Mouse (Mus musculus) hindbrain, embryonic 14.5 days (tissue): ENCODE data around the gene Gzmg. TPM values are rescaled to one million over a fixed set of nuclear protein-coding genes. Genes with fewer than 3 reads are reported as not detected.
"Not testable (repeated sequence)": the region's sequence is repeated elsewhere in the genome, so short reads cannot be mapped to it uniquely, and the experiment has no call there.

Experiments
- ATAC-seq: fragments of 200-750 bp; cut with Nextera tagmentation; 2 replicates; pipeline ENCODE4 v1.8.0; 2017; ENCODE audit warnings: moderate number of reproducible peaks, mild to moderate bottlenecking, moderate TSS enrichment, moderate library complexity; ENCODE audit not compliant: low FRiP score
- DNase-seq: peaks from one replicate; pipeline ENCODE4 v3.0.0-alpha.2; 2015; ENCODE audit warnings: low spot score
- H3K27ac ChIP-seq: fragments of 300-500 bp; sonication (generic); 2 replicates; pipeline ENCODE4 v1.5.1; 2014; ENCODE audit warnings: mild to moderate bottlenecking, moderate library complexity
- H3K27me3 ChIP-seq: fragments of 300-500 bp; sonication (generic); 2 replicates; pipeline ENCODE4 v1.6.1; 2014; ENCODE audit warnings: mild to moderate bottlenecking, low read length, mixed read lengths; ENCODE audit not compliant: control insufficient read depth, insufficient read depth
- H3K36me3 ChIP-seq: fragments of 300-500 bp; sonication (generic); replicated peaks from 2 replicates; pipeline ENCODE4 v1.6.1; 2014; ENCODE audit not compliant: control insufficient read depth, insufficient read depth
- H3K4me1 ChIP-seq: fragments of 300-500 bp; sonication (generic); replicated peaks from 2 replicates; pipeline ENCODE4 v1.6.1; 2014; ENCODE audit warnings: antibody characterized with exemption, low read length, mixed read lengths; ENCODE audit not compliant: control insufficient read depth, insufficient read depth
- H3K4me2 ChIP-seq: fragments of 300-500 bp; sonication (generic); replicated peaks from 2 replicates; pipeline ENCODE4 v1.6.1; 2014; ENCODE audit warnings: mild to moderate bottlenecking, moderate library complexity
- H3K4me3 ChIP-seq: fragments of 300-500 bp; sonication (generic); replicated peaks from 2 replicates; pipeline ENCODE4 v1.5.1; 2014; ENCODE audit warnings: mild to moderate bottlenecking, low read length
- H3K9ac ChIP-seq: fragments of 300-500 bp; sonication (generic); 2 replicates; pipeline ENCODE4 v1.6.1; 2014
- H3K9me3 ChIP-seq: fragments of 300-500 bp; sonication (generic); 2 replicates; pipeline ENCODE4 v1.6.1; 2016; ENCODE audit warnings: low read length; ENCODE audit not compliant: control insufficient read depth
- WGBS: fragments of 180-500 bp; shearing (Covaris S2); extraction: QIAGEN DNeasy Blood & Tissue Kit; methylation state at CpG from one replicate; pipeline ENCODE4 v1.1.7; 2014; 5-methylcytosine and 5-hydroxymethylcytosine counted together
- polyA plus RNA-seq: library from polyadenylated mRNA; unstranded; fragments of >200 nt; fragmentation: Nextera tagmentation; extraction: Ambion mirVana; gene quantifications from 2 replicates; pipeline ENCODE4 v1.2.1, GENCODE M21; 2014

Gene Gzmg
- polyA plus RNA-seq, 1 experiment from 2014 or later: not detected

DNA sequence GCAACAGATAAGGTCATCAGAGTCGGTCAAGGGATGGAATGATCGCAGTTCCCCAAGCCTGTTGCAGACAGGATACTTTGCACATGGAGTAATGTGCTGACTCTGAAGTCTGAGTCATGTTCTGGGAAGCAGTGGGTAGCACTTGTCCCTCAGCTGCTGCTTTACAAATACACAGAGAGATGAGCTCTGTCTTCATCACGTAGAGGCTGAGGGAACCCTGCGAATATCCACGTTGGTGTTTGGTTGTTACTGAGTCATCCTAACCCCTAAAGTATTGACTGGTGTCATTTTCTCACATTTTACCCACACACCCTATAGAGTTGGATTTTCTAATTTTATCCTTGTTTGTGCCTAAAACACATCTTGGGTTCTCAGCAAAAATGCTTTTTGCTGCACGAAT lies 8.6 kb upstream of the Gzmg start:
- no peak overlapping the region for H3K4me2 ChIP-seq
- H3K27me3 ChIP-seq: no peaks in the 10 kb centered on the region
- H3K27ac ChIP-seq: no peak overlapping the region
- H3K4me1 ChIP-seq: no peaks in the 10 kb centered on the region
- H3K9ac ChIP-seq: no peak overlapping the region
- no peaks in the 10 kb centered on the region for H3K9me3 ChIP-seq
- ATAC-seq (no peak), DNase-seq (no peak)
- 89% methylated on average over 6 of the region's 6 CpGs for WGBS
- no peak overlapping the region for H3K4me3 ChIP-seq
- H3K36me3 ChIP-seq: no peaks in the 10 kb centered on the region

GRCm38 (mm10) chr14:56162109-56162508 lies 2.7 kb upstream of the Gzmg start:
- H3K27me3 ChIP-seq: no peaks in the 10 kb centered on the region
- no peak overlapping the region for H3K4me2 ChIP-seq
- ATAC-seq (no peak), DNase-seq (no peak)
- H3K27ac ChIP-seq: no peak overlapping the region
- no peaks in the 10 kb centered on the region for H3K9me3 ChIP-seq
- H3K4me1 ChIP-seq: no peaks in the 10 kb centered on the region
- H3K4me3 ChIP-seq: no peak overlapping the region
- 95% methylated on average over 2 of the region's 2 CpGs for WGBS
- H3K36me3 ChIP-seq: no peaks in the 10 kb centered on the region
- no peak overlapping the region for H3K9ac ChIP-seq

DNA sequence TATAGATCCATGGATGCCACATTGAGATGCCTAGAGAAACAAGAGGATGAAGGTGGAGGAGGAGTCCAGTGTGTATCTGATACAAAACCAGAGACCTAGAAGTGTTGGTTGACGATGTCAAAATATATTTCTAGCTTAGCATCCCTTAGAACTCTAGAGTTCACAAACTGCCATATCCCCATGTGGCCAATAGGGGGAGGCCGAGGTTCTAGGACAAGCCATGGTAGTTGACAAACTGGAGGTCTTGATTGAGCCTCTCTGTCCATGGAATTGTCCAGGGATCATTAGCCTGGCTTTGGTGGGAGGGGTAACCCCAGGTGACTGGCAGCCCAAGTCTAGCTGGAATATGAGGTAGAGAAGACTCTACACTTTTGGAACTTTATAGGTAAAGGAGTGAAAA lies 4.0 kb downstream of the Gzmg start:
- Histone ChIP-seq H3K9ac (no peak overlapping the region), H3K9me3 (no peaks in the 10 kb centered on the region), H3K36me3 (no peaks in the 10 kb centered on the region), H3K27me3 (no peaks in the 10 kb centered on the region), H3K27ac (no peak overlapping the region), H3K4me3 (no peak overlapping the region), H3K4me2 (no peak overlapping the region), H3K4me1 (no peaks in the 10 kb centered on the region)
- DNase-seq: no peak
- WGBS: 67% methylated on average over 2 of the region's 2 CpGs
- no peak for ATAC-seq

DNA sequence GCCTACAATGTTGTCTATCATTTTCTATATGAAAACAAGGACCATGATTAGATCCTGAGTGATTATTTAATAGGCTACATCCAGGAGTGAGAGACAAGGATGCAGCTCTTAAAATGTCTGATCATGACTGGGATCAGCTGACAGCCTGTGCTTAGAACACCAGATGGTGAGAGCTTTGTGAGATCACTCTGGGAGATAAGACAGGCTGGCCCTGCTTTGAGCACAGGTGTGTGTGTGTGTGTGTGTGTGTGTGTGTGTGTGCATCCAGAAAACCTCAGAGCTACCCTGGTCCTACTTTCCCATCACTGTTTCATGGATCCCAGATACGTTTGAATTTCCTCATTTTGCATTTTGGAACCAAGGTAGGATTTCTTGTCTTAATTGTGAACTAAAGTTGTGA lies 25.7 kb downstream of the Gzmg start:
- H3K9me3 ChIP-seq, H3K9ac ChIP-seq, ATAC-seq, DNase-seq, H3K4me2 ChIP-seq, H3K27ac ChIP-seq, H3K4me1 ChIP-seq, H3K4me3 ChIP-seq, H3K27me3 ChIP-seq, H3K36me3 ChIP-seq: not testable (repeated sequence)
- 78% methylated on average over 1 of the region's 1 CpGs for WGBS

DNA sequence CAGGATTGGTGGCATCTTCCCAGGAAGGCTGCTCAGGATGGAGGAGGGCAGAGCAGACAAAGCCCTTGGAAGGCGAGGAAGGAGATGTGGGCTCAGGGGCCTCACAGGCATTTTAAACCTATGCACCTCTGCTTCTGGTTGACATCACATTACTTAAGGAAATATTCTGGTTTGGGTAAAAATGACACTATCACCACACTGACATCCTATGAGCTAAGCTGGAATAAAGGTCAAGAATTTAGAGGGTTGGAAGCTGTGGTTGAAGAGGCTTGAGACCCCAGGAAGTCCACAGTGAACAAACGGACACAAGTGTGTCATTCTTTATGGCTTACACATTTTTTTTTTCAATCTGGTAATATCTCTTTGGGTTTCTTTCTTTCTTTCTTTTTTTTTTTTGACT lies 26.9 kb downstream of the Gzmg start, which contains the start of gene Gzmd:
Gzmd (minus strand) TSS at position 101 of the 400 bp plus-strand sequence.
- WGBS: 80% methylated on average over 2 of the region's 2 CpGs

DNA sequence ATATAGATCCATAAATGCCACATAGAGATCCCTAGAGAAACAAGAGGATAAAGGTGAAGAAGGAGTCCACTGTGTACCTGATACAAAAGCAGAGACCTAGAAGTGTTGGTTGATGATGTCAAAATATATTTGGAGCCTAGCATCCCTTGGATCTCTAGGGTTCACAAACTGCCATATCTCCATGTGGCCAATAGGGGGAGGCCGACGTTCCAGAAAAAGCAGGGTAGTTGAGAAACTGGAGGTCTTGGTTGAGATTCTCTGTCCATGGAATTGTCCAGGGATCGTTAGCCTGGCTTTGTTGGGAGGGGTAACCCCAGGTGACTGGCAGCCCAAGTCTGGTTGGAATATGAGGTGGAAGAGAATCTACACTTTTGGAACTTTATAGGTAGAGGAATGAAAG lies 31.0 kb downstream of the Gzmg start:
- H3K4me2 ChIP-seq: no peak overlapping the region
- WGBS: 62% methylated on average over 3 of the region's 3 CpGs
- no peaks in the 10 kb centered on the region for H3K27me3 ChIP-seq
- DNase-seq: no peak
- H3K4me1 ChIP-seq: no peaks in the 10 kb centered on the region
- no peak overlapping the region for H3K9ac ChIP-seq
- H3K4me3 ChIP-seq: no peak overlapping the region
- H3K36me3 ChIP-seq: no peaks in the 10 kb centered on the region
- no peaks in the 10 kb centered on the region for H3K9me3 ChIP-seq
- H3K27ac ChIP-seq: no peak overlapping the region
- no peak for ATAC-seq

More for the DNA sequence above, 26.9 kb downstream of the Gzmg start, which contains the start of gene Gzmd:
- not testable (repeated sequence) for H3K9ac ChIP-seq, H3K36me3 ChIP-seq, H3K9me3 ChIP-seq, H3K27ac ChIP-seq, ATAC-seq, H3K4me3 ChIP-seq, H3K4me2 ChIP-seq, H3K27me3 ChIP-seq, DNase-seq, H3K4me1 ChIP-seq

- H3K36me3 ChIP-seq: no peaks in the 10 kb centered on the region
- no peak overlapping the region for H3K4me3 ChIP-seq
- H3K9me3 ChIP-seq: no peaks in the 10 kb centered on the region
- H3K4me2 ChIP-seq: no peak overlapping the region
- H3K27me3 ChIP-seq: no peaks in the 10 kb centered on the region
- H3K9ac ChIP-seq: no peak overlapping the region
- WGBS: 86% methylated on average over 3 of the region's 3 CpGs
- no peaks in the 10 kb centered on the region for H3K4me1 ChIP-seq
- DNase-seq: no peak
- H3K27ac ChIP-seq: no peak overlapping the region
- ATAC-seq: no peak
These were observed 35.9 kb downstream of the Gzmg start for GRCm38 (mm10) chr14:56123516-56123915.

DNA sequence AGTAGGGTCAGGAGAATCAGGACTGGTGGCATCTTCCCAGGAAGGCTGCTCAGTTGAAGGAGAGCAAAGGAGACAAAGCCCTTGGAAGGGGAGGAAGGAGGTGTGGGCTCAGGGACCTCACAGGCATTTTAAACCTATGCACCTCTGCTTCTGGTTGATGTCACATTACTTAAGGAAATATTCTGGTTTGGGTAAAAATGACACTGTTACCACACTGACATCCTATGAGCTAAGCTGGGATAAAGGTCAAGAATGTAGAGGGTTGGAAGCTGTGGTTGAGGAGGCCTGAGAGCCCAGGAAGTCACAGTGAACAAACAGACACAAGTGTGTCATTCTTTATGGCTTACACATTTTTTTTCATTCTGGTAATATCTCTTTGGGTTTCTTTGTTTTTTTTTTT lies 38.9 kb downstream of the Gzmg start, which contains the start of gene Gzme:
Gzme (minus strand) TSS at position 101 of the 400 bp plus-strand sequence.
- no peaks in the 10 kb centered on the region for H3K36me3 ChIP-seq
- no peak within 1 kb of the TSS for H3K4me2 ChIP-seq
- no peak within 1 kb of the TSS for H3K9ac ChIP-seq
- H3K27me3 ChIP-seq: no peaks in the 10 kb centered on the region
- no peaks in the 10 kb centered on the region for H3K4me1 ChIP-seq
- ATAC-seq (no peak), DNase-seq (no peak)
- H3K27ac ChIP-seq: no peak within 1 kb of the TSS
- no peak within 1 kb of the TSS for H3K4me3 ChIP-seq
- H3K9me3 ChIP-seq: no peaks in the 10 kb centered on the region

DNA sequence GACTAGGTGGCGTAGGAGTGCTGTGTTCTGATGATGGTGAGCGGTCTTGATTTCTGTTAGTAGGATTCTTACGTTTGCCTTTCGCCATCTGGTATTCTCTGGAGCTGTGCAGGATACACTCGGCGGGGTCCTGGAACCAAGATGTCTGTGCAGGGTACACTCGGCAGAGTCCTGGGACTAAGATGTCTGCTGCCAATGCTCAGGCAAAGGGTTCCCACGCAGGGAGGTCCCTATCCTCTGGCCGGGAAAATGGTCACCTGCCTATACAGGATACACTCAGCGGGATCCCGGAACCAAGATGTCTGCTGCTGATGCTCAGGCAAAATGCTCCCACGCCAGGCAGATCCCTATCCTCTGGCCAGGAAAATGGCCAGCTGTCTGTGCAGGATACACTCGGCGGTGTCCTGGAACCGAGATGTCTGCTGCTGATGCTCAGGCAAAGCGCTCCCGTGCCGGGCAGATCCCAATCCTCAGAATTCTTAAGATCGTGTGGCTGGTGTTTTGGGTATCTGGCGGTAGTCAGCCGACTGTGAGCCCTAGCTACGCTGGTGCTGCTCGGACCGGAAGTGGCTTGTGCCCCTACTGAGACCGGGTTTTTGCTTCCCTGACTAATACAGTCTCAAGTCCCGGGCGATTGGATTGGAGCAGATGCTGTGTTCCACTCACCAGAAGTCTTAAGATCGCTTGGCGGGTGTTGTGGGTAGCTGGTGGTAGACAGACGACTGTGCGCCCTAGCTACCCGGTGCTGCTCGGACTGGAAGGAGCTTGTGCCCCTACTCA lies 43.7 kb downstream of the Gzmg start:
- not testable (repeated sequence) for H3K27ac ChIP-seq, H3K27me3 ChIP-seq, ATAC-seq, H3K4me3 ChIP-seq, H3K9ac ChIP-seq, H3K4me2 ChIP-seq, H3K4me1 ChIP-seq, DNase-seq, H3K36me3 ChIP-seq, H3K9me3 ChIP-seq
- 95% methylated on average over 33 of the region's 33 CpGs for WGBS
